Mouse (Mus musculus) gonadal fat pad, adult 2 months (tissue): ENCODE measurements around the gene Cd72. TPM values are rescaled to one million over a fixed set of nuclear protein-coding genes. Genes with fewer than 3 reads are reported as not detected.

Source experiments
- DNase-seq: peaks from one replicate; pipeline ENCODE4 v3.0.0-alpha.2; 2012; ENCODE audit warnings: low read depth
- polyA plus RNA-seq: library from polyadenylated mRNA; depleted of rRNA; stranded (reverse); fragments of >200 nt; gene quantifications from 2 replicates; pipeline ENCODE4 v1.2.3, GENCODE M21; 2012; rRNA removed

Gene Cd72
- polyA plus RNA-seq, 1 experiment, result 3.5 TPM

- no peak for DNase-seq
Measured at GRCm38 (mm10) chr4:43402212-43402611, 52.2 kb downstream of the Cd72 start.

GRCm38 (mm10) chr4:43401486-43401885 lies 52.9 kb downstream of the Cd72 start:
- no peak for DNase-seq

GRCm38 (mm10) chr4:43400976-43401375 lies 53.5 kb downstream of the Cd72 start:
- no peak for DNase-seq

GRCm38 (mm10) chr4:43399391-43400131 lies 54.9 kb downstream of the Cd72 start:
- no peak for DNase-seq

GRCm38 (mm10) chr4:43398829-43399331 lies 55.5 kb downstream of the Cd72 start:
- DNase-seq, result no peak

GRCm38 (mm10) chr4:43398014-43398413 lies 56.4 kb downstream of the Cd72 start:
- no peak for DNase-seq

Other genes starting within 250 kb of the Cd72 start
- gene Atp8b5, start 187.5 kb downstream of the Cd72 start, polyA plus RNA-seq, result 0.95 and 1.3 TPM in 2 replicates
- 14.5 and 16.1 TPM in 2 replicates for gene Rusc2, start 72.6 kb downstream of the Cd72 start, polyA plus RNA-seq
- gene Fam166b, start 25.5 kb downstream of the Cd72 start, polyA plus RNA-seq, result 3.4 and 4.4 TPM in 2 replicates
- gene Tesk1, start 12.7 kb downstream of the Cd72 start, polyA plus RNA-seq, result 64.6 and 65.6 TPM in 2 replicates
- 0.14 TPM in 1 of 2 replicates, not detected in the other for gene Sit1, start 29.1 kb upstream of the Cd72 start, polyA plus RNA-seq
- gene Ccdc107, start 38.3 kb upstream of the Cd72 start, polyA plus RNA-seq, result 184 and 241 TPM in 2 replicates
- 3.4 and 3.5 TPM in 2 replicates for gene Arhgef39, start 45.1 kb upstream of the Cd72 start, polyA plus RNA-seq
- gene Car9, start 52.3 kb upstream of the Cd72 start, polyA plus RNA-seq, result 0.22 and 0.36 TPM in 2 replicates
- 85.8 and 88.1 TPM in 2 replicates for gene Tpm2, start 69.1 kb upstream of the Cd72 start, polyA plus RNA-seq
- gene Creb3, start 107.7 kb upstream of the Cd72 start, polyA plus RNA-seq, result 58.2 and 96.1 TPM in 2 replicates
- gene Tln1, start 108.1 kb upstream of the Cd72 start, polyA plus RNA-seq, result 88.5 and 105 TPM in 2 replicates
- 59.3 and 74.6 TPM in 2 replicates for gene Rgp1, start 124.1 kb upstream of the Cd72 start, polyA plus RNA-seq
- gene Gba2, start 124.2 kb upstream of the Cd72 start, polyA plus RNA-seq, result 17.9 and 23.9 TPM in 2 replicates
- 0.99 and 2.0 TPM in 2 replicates for gene Msmp, start 129.9 kb upstream of the Cd72 start, polyA plus RNA-seq
- gene Npr2, start 177.3 kb upstream of the Cd72 start, polyA plus RNA-seq, result 34.7 and 35.4 TPM in 2 replicates
- 3.9 and 4.7 TPM in 2 replicates for gene Spag8, start 199.0 kb upstream of the Cd72 start, polyA plus RNA-seq
- 120 and 130 TPM in 2 replicates for gene Hint2, start 201.8 kb upstream of the Cd72 start, polyA plus RNA-seq
- gene Tmem8b, start 214.3 kb upstream of the Cd72 start, polyA plus RNA-seq, result 9.8 and 13.6 TPM in 2 replicates
- gene Fam221b, start 214.5 kb upstream of the Cd72 start, polyA plus RNA-seq, result 0.50 and 0.77 TPM in 2 replicates
- not detected in 2 replicates for gene Olfr70, start 246.2 kb upstream of the Cd72 start, polyA plus RNA-seq